Mouse (Mus musculus): Measurements from ENCODE around the gene Parvb.

DNA sequence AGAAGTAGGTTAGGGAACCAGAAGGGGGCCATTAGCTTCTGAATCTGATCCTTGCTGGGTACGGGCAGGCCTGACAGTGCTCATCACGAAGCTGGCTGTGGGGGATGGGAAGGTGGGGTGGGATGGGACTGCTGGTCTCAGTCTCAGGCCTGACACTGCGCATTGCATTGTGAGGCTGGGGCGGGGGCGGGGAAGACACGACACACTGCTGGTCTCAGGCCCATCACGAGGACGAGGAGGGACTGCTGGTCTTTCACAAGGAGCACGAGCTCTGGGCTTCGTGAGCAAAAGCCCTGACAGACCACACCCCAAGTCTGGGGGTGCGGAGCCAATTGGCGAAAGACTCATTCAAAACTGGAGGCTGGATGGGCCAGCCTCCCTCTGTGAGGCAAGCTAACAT lies 93.9 kb downstream of the Parvb start:
- no peak for TF ChIP-seq MXI1 (IDR thresholded peaks at IDR 0.05; ENCODE audit: low read depth, low read length)
- TF ChIP-seq POLR2A (IDR thresholded peaks at IDR 0.05; ENCODE audit: control insufficient read depth in 1 of 2, insufficient read depth in 1 of 2, low read depth in 1 of 2, low read length in 2 of 2, poor library complexity in 1 of 2): no peak
- TF ChIP-seq ZNF384 (IDR thresholded peaks at IDR 0.05; ENCODE audit: low read depth, low read length): no peak
- TF ChIP-seq CTCF (IDR thresholded peaks at IDR 0.05 in 2 of 3, conservative IDR thresholded peaks at IDR 0.05 in 1 of 3; ENCODE audit: control insufficient read depth in 1 of 3, insufficient read depth in 1 of 3, low read depth in 2 of 3, low read length in 3 of 3, poor library complexity in 1 of 3, severe bottlenecking in 1 of 3): no peak
- TF ChIP-seq MEF2A (IDR thresholded peaks at IDR 0.05; ENCODE audit: extremely low read depth, insufficient replicate concordance, low read depth, low read length, poor library complexity, severe bottlenecking): no peak
- no peak for TF ChIP-seq CHD2 (IDR thresholded peaks at IDR 0.05; ENCODE audit: low read length)
- TF ChIP-seq USF1 (IDR thresholded peaks at IDR 0.05; ENCODE audit: low read depth, low read length): no peak
- TF ChIP-seq GATA1 (IDR thresholded peaks at IDR 0.05; ENCODE audit: low read depth, low read length): no peak
- TF ChIP-seq RCOR1 (IDR thresholded peaks at IDR 0.05; ENCODE audit: low read depth, low read length): no peak
- TF ChIP-seq SMC3 (IDR thresholded peaks at IDR 0.05; ENCODE audit: low read depth, low read length): no peak

All from MEL (cell line).